Mouse (Mus musculus): Measurements from ENCODE around the gene Slc7a15. TPM values are rescaled to one million over a fixed set of nuclear protein-coding genes. Genes with fewer than 3 reads are reported as not detected.

Slc7a15 gene
- polyA plus RNA-seq, 1 experiment from 2014 or later: not detected

DNA sequence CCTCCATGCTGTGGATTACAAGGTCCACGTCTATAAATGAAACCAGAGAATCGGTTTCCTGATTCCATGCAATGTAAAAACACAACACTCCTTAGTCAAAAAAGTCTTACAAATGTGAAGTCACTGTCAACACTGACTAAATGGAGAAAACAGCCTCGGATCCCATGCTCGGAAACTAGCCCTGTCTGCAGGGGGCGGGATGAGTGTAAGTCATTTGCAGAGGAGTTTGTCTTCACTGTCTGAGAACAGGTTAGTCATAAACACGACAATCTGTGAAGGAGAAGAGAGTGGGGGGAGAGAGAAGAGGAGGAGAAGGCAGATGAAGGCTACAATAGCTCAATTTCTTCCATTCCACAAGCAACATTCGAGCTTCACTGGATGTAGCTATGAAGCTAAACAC is 113.6 kb downstream of the Slc7a15 start:
- DNase-seq (ENCODE audit: low spot score): no peak
- no peak overlapping the region for H3K4me3 ChIP-seq
- WGBS: 77% methylated on average over 7 of the region's 7 CpGs
- no peaks in the 10 kb centered on the region for H3K27me3 ChIP-seq (ENCODE audit: low read depth, poor library complexity, severe bottlenecking)
- H3K27ac ChIP-seq: no peak overlapping the region
- 0 out of 2 replicates have a peak, but pooled peaks cover 4% of the 10 kb centered on the region for H3K4me1 ChIP-seq
- no peaks in the 10 kb centered on the region for H3K9me3 ChIP-seq (replicated peaks)
- H3K36me3 ChIP-seq: no peaks in the 10 kb centered on the region

DNA sequence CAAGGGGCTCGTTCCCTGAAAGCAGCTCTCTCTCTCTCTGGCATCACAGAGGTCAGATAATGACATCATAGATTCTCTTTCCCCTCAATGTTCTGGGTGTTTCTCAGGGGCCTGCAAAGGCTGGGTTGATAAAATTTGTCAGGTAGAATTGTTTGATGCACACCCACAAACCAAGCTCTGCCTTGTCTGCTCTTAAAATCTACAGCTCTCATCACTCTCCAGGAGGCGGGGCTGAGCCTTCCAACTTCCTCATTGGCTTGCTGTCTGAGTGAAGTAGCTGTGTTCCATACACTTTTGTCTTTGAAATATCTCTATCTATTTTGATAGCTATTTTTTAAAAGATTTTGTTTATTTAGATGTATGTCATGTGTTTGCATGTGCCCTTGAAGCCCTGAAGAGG is 116.7 kb downstream of the Slc7a15 start:
- H3K27ac ChIP-seq: no peak overlapping the region
- no peak overlapping the region for H3K4me3 ChIP-seq
- H3K36me3 ChIP-seq: no peaks in the 10 kb centered on the region
- no peaks in the 10 kb centered on the region for H3K27me3 ChIP-seq (ENCODE audit: low read depth, poor library complexity, severe bottlenecking)
- no peaks in the 10 kb centered on the region for H3K9me3 ChIP-seq (replicated peaks)
- 0 out of 2 replicates have a peak, but pooled peaks cover 4% of the 10 kb centered on the region for H3K4me1 ChIP-seq
- no peak for DNase-seq (ENCODE audit: low spot score)
- 76% methylated on average over 2 of the region's 2 CpGs for WGBS

Other genes starting within 250 kb of the Slc7a15 start
- gene Rhob, start 99.1 kb downstream of the Slc7a15 start, polyA plus RNA-seq (2016; fragmentation: Nextera tagmentation; extraction: Ambion mirVana): 14.7 and 16.7 TPM in 2 replicates
- 58.4 and 65.6 TPM in 2 replicates for gene Pum2, start 75.1 kb upstream of the Slc7a15 start, polyA plus RNA-seq (2016; fragmentation: Nextera tagmentation; extraction: Ambion mirVana)
- 245 and 261 TPM in 2 replicates for gene Sdc1, start 172.3 kb upstream of the Slc7a15 start, polyA plus RNA-seq (2016; fragmentation: Nextera tagmentation; extraction: Ambion mirVana)